Mouse (Mus musculus): Measurements from ENCODE around the gene Dnaja2.

Gene Dnaja2

DNA sequence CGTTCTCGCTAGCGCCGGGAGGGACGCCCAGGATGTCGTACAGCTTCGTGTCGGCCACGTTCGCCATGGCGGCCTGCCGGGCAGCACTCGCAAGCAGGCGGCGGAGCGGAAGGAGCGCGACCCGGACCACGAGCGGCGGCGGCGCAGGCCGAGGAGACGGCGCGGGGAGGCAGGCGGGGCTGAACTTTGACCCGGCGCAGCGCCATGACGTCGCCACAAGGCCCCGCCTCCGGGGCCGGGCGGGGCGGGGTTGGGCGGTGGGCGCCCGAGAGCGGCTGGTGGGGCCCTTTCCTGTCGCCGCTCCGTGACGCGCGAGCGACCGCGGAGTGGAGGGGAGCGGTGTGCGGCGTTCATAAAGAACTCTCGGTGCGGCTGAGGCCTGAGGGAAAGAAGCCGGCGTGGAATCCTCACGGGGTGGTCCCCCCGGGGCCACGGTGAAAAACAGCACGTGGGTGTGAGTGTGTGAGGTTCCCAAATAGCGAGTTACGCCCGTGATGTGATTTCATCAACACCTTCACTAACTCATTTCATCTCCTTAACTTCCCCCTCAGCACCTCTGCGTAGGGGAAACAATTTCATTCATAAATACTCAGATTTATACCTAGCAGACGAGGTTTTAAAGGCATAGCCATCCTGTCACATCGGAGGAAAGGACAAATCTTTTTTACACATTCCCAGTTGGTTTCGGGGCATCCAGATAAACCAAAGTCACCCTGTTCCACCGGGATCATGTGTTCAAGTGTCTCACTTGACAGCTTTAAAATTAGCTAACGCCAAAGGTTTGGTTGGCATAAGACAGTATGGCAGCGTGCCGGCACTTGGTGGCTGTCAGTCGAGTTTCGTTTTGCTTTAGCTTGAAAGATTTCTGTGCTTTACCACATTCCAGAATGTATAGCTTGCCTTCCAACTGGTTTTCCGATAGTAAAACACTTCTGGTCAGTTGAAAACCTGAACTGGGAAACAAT, at the start of gene Dnaja2:
TSS of gene Dnaja2 (minus strand) at position 164 of the 965 bp plus-strand sequence.
- peak; percentile 92 for DNase-seq (ENCODE audit: low spot score)

- DNase-seq (ENCODE audit: low spot score), result no peak
Measured at GRCm38 (mm10) chr8:85604201-85604600, 49.1 kb upstream of the Dnaja2 start.

DNA sequence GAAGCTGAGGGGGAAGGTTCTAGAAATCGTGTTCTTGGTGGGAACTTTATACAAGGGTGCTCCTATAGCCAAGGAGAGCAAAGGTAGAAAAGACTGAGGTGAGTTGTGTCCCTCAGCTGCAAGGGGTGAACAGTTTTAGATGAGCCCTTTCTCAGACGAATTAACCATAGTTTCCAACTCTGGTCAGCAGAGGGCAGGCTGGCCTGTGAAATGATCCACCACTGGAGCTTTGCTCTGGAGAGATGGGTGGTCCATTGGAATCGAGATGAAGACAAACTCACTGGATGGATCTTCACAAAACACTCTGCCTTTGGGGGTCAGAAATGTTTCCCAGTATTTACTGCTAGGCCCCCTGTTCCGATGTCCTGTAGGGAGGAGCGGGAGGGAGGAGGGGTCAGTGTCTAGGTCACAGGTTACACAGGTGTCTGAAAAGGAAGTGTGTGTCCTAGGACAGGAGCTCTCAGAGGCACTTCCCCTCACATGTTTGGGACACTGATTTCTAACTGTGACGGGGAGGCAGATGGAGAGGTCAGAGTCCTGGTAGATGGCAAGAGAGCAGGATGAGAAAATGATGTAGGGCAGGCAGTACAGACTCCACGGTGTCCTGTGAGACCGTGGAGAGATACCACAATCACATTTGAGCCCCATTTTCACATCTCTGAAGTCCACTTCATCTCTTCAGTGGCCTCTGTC, 48.2 kb upstream of the Dnaja2 start:
- peak; percentile 41 for DNase-seq (ENCODE audit: low spot score)

GRCm38 (mm10) chr8:85602737-85603136, 47.6 kb upstream of the Dnaja2 start:
- DNase-seq (ENCODE audit: low spot score), result no peak

- DNase-seq (ENCODE audit: low spot score), result no peak
Measured at GRCm38 (mm10) chr8:85601741-85602140, 46.6 kb upstream of the Dnaja2 start.

- no peak for DNase-seq (ENCODE audit: low spot score)
Measured at GRCm38 (mm10) chr8:85597413-85598191, 42.5 kb upstream of the Dnaja2 start.

GRCm38 (mm10) chr8:85595391-85595790, 40.2 kb upstream of the Dnaja2 start:
- peak; percentile 11 for DNase-seq (ENCODE audit: low spot score)

GRCm38 (mm10) chr8:85594983-85595382, 39.8 kb upstream of the Dnaja2 start:
- DNase-seq (ENCODE audit: low spot score), result no peak

DNA sequence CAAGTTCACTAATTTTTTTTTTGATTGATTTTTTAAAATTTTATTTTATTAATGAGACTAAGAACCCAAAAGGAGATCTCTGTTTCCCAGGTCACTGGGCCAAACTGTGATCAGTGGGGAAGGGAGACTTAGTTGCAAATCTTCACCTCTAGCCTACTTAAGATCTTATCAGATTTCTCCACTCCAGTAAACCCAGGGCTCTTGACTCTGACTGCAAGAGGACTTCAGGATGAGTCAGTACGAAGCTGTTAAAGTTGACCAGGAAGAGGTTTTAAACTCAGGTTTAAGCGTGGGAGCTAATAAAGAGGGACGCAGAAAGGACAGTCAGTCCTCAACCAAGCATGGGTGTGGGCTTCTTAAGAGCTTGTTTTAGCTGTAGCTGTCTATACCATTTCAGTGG, 38.2 kb upstream of the Dnaja2 start:
- DNase-seq (ENCODE audit: low spot score), result no peak

DNA sequence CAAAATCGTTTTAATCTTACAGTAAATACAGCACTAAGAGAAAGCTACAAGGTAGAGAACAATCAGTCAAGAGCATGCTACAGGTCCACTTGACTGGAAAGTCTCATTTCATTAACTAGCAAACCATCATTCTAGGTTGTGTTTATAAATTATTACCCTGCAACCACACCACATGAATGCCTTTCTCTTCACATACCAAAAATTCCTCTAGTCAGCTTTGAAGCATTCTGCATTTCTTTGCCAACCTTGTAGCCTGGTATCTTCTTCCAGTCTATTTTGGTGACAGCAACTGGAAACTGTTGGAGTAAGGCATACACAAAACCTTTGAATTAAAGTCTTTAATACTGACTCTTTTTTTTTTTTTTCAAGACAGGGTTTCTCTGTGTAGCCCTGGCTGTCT, 36.4 kb upstream of the Dnaja2 start:
- no peak for DNase-seq (ENCODE audit: low spot score)

DNA sequence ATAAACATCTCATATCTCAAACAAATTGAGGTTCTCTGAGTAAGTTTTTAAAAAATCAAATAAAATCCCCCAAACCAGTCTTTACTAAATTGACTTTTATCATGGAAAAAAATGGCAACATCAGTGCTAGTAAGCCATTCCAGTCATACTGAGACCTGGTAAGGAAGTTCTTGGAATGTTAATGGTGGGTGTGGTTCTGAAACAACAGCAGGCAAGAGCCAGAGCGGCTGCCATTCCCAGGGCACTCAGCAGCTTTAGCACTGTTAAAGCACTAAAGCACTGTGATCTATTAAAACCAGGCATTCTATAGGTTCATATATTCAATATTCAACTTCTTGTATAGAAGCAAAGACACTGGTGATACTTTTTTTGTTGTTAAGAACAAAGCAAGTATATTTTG, 35.1 kb upstream of the Dnaja2 start:
- no peak for DNase-seq (ENCODE audit: low spot score)

DNA sequence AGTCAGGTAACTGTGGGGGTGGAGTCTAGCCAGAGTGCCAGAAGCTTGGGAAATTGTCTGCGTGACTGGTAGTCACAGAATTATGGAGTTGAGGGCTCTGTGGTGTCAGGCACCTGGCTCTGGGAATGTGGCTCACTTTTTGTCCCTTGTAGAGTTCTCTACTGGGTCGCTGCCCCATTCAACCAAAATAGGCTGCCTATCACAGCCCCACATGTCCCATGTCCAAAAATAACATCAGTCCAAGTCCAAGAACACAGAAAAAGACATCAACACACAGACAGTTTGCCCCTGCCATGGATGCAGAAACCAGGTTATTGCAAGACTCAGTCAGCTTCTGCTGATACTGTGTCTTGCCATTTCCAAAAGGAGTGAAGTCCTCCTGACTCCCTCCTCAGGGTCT, 33.5 kb upstream of the Dnaja2 start:
- DNase-seq (ENCODE audit: low spot score), result no peak

DNA sequence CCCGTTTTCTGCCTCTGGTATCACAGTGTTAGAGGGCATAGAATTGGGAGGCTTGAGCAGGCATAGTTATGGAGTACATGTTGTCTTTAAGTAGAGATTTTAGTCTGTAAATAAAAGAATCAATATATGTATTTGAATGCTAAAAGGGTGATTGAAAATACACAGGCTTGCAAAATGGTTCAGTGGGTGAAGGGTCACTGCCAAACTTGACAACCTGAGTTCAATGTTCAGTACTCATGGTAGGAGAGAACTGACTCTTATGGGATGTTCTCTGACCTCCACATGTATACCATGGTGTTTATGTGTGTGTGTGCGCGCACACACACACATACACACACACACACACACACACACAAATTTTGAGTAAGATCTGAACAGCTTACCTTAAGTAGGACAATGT, 22.5 kb upstream of the Dnaja2 start:
- no peak for DNase-seq (ENCODE audit: low spot score)

- DNase-seq (ENCODE audit: low spot score), result no peak
Measured at GRCm38 (mm10) chr8:85573972-85574496, 18.9 kb upstream of the Dnaja2 start.

DNA sequence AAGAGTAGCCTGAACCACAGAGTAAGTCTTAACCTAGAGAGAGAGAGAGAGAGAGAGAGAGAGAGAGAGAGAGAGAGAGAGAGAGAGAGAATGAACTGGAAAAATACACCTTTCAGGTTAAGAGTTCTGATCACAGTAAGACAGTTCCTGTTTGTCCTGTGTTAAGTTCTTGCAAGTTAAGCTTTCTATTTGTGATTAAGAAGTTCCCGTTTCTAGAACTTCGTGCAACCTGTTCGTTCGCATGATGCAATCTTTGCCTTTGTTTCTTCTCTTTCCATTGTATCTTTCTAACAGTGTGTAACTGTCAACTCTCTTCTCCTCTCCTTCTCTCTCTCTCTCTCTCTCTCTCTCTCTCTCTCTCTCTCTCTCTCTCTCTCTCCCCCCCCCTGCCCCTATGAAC, 15.3 kb upstream of the Dnaja2 start:
- DNase-seq (ENCODE audit: low spot score), result no peak

DNA sequence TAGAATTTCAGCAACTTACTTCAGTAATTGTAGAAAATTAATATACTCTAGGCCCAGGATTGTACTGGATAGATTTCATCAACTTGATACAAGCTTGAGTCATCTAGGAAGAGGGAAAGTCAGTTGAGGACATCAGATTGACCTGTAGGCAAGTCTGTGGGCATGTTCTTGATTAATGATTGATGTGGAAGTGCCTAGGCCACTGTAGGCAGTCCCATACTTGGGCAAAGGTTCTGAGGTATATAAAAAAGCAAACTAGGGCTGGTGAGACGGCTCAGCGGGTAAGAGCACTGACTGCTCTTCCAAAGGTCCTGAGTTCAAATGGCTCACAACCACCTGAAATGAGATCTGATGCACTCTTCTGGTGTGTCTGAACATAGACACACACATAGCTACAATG, 12.7 kb upstream of the Dnaja2 start:
- no peak for DNase-seq (ENCODE audit: low spot score)

GRCm38 (mm10) chr8:85565186-85565585, 10.0 kb upstream of the Dnaja2 start:
- DNase-seq (ENCODE audit: low spot score), result no peak

DNA sequence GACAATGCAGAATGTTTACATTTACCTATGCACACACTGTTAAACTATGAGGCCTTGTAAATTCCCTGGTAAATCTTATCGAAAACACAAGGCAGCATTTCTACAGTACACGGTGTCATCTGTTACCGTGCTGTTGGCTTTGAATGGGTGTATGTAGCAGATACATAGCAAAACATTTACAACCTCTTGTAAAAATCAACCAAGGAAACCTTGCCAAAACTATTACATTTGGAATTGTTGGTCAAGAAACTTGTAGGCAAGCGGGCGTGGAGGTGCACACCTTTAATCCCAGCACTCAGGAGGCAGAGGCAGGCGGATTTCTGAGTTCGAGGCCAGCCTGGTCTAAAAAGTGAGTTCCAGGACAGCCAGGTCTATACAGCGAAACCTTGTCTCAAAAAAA, 8.2 kb upstream of the Dnaja2 start:
- DNase-seq (ENCODE audit: low spot score), result no peak

DNA sequence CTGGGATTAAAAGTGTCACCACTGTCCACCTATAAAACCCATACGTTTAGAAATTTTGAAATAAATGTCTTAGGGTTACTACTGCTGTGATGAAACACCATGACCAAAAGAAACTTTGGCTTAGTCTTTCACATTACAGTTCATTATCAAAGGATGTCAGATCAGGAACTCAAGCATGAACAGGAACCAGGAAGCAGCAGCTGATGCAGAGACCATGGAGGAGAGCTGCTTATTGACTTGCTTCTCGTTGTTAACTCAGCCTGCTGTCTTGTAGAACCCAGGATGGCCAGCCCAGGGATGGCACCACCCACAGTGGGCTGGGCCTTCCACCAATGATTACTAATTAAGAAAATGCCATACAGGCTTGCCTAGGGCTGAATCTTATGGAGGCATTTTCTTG, 4.8 kb upstream of the Dnaja2 start:
- no peak for DNase-seq (ENCODE audit: low spot score)

DNA sequence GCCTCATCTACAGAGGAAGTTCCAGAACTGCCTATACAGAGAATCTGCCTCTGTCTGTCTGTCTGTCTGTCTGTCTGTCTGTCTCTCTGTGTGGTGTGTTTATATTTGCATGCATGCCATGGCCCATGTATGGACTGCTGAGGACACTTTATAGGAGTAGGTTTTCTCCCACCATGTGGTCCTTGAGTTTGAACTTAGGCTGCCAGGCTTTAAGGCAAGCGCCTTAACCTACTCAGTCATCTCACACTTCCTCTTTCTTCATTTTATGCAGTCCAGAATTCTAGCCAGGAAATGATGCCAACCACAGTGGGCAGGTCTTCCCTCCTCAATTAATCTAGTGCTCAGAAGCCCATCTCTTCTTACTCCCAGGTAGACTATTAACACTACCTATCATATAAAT, 4.1 kb upstream of the Dnaja2 start:
- DNase-seq (ENCODE audit: low spot score), result no peak

DNA sequence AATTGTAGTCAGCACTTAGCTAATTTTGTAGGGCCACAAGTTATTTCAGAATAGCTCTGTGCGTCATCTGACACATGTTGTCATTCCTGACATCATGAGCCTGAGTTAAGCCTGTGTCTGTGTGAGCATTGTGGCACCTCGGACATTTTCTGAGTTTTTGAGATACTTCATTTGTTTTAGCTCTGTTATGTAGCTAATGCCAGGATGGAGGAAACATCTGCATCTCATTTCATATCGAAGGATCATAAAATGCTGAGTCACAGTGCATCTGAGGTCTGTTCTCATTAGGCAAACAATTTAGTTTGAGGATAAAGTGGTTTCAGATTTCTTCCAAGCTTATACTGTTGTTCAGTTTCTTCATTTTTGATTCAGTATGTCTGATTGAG, 2.5 kb upstream of the Dnaja2 start:
- no peak for DNase-seq (ENCODE audit: low spot score)

GRCm38 (mm10) chr8:85556986-85557600, 1.9 kb upstream of the Dnaja2 start:
- DNase-seq (ENCODE audit: low spot score), result no peak

Data from ovary, postnatal 14 days (tissue).